Mouse (Mus musculus): ENCODE data around the gene Hsd11b1.

DNA sequence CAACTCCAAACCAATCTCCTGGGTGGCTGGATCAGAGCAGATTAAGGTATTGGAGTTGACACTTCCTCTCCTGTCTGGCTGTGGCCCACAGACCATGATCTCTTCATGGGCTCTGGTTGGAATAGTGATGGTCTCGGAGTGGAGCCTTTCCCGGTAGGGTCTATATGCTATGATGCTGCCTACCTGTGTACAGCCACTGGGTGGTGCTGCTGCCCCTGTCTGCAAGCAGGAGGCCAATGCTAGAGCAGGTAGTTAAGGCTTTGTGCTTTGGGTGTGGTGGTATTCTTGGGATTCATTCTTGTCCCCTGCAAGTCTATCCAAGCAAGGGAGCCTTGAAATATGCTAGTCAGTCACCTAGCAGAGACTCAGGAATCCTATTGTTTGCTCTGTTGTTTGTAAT is 55.7 kb downstream of the Hsd11b1 start:
- TF ChIP-seq POLR2A (IDR thresholded peaks at IDR 0.05; ENCODE audit: insufficient read depth, low read length) (no peak), CTCF (IDR thresholded peaks at IDR 0.05; ENCODE audit: low read depth, low read length) (peak; percentile 96), EP300 (IDR thresholded peaks at IDR 0.05; ENCODE audit: insufficient read depth, low read depth, low read length) (no peak)

Data from ES-Bruce4 (cell line).